Mouse (Mus musculus): ENCODE measurements at regions not wholly inside any gene's neighbourhood (a gene's known extent, or its start where the extent isn't known, plus 50 kb on each side); places are given as distances from the start of the nearest gene placed in this dataset.
"Not testable (repeated sequence)": the region's sequence is repeated elsewhere in the genome, so short reads cannot be mapped to it uniquely, and the experiment has no call there.

GRCm38 (mm10) chr4:10711939-10712533 lies 162.3 kb upstream of the 2610301B20Rik start:
- WGBS (ENCODE audit: insufficient replicate concordance): 66% methylated on average over 11 of the region's 11 CpGs
- no peak overlapping the region for H3K27ac ChIP-seq
- no peak for ATAC-seq (ENCODE audit: low read depth)

GRCm38 (mm10) chr4:10723341-10723740 lies 151.0 kb upstream of the 2610301B20Rik start:
- WGBS (ENCODE audit: insufficient replicate concordance): 73% methylated on average over 4 of the region's 4 CpGs
- no peak for ATAC-seq (ENCODE audit: low read depth)

More at GRCm38 (mm10) chr4:10711939-10712533, 162.3 kb upstream of the 2610301B20Rik start:
- H3K9ac ChIP-seq: no peak overlapping the region
- H3K4me3 ChIP-seq (replicated peaks): no peak overlapping the region
- H3K9me3 ChIP-seq (replicated peaks): no peaks in the 10 kb centered on the region
- H3K27me3 ChIP-seq: no peaks in the 10 kb centered on the region
- H3K4me1 ChIP-seq (replicated peaks): no peaks in the 10 kb centered on the region
- no peak for DNase-seq
- no peak overlapping the region for H3K4me2 ChIP-seq
- H3K36me3 ChIP-seq: no peaks in the 10 kb centered on the region

GRCm38 (mm10) chr4:10727894-10728293 lies 146.4 kb upstream of the 2610301B20Rik start:
- ATAC-seq (ENCODE audit: low read depth): no peak
- Histone ChIP-seq H3K36me3 (no peaks in the 10 kb centered on the region), H3K4me2 (no peak overlapping the region), H3K4me1 (replicated peaks) (no peaks in the 10 kb centered on the region), H3K9ac (no peak overlapping the region), H3K27ac (no peak overlapping the region), H3K9me3 (replicated peaks) (no peaks in the 10 kb centered on the region), H3K4me3 (replicated peaks) (no peak overlapping the region), H3K27me3 (no peaks in the 10 kb centered on the region)
- 62% methylated on average over 3 of the region's 3 CpGs for WGBS (ENCODE audit: insufficient replicate concordance)
- DNase-seq: no peak

More at GRCm38 (mm10) chr4:10723341-10723740, 151.0 kb upstream of the 2610301B20Rik start:
- no peaks in the 10 kb centered on the region for H3K36me3 ChIP-seq
- no peaks in the 10 kb centered on the region for H3K4me1 ChIP-seq (replicated peaks)
- H3K27ac ChIP-seq: no peak overlapping the region
- H3K27me3 ChIP-seq: no peaks in the 10 kb centered on the region
- no peak overlapping the region for H3K9ac ChIP-seq
- DNase-seq: no peak
- H3K4me3 ChIP-seq (replicated peaks): no peak overlapping the region
- no peaks in the 10 kb centered on the region for H3K9me3 ChIP-seq (replicated peaks)
- H3K4me2 ChIP-seq: no peak overlapping the region

- Histone ChIP-seq H3K9ac (no peak overlapping the region), H3K4me2 (no peak overlapping the region), H3K9me3 (replicated peaks) (no peaks in the 10 kb centered on the region), H3K27me3 (no peaks in the 10 kb centered on the region), H3K36me3 (no peaks in the 10 kb centered on the region), H3K4me1 (replicated peaks) (no peaks in the 10 kb centered on the region), H3K27ac (no peak overlapping the region), H3K4me3 (replicated peaks) (no peak overlapping the region)
- DNase-seq: no peak
- ATAC-seq (ENCODE audit: low read depth): no peak
- 52% methylated on average over 3 of the region's 3 CpGs for WGBS (ENCODE audit: insufficient replicate concordance)
Observed at GRCm38 (mm10) chr4:10745207-10745606, 129.1 kb upstream of the 2610301B20Rik start.

GRCm38 (mm10) chr4:10748816-10749215 lies 125.5 kb upstream of the 2610301B20Rik start:
- no peak overlapping the region for H3K4me2 ChIP-seq
- H3K36me3 ChIP-seq: no peaks in the 10 kb centered on the region
- H3K4me1 ChIP-seq (replicated peaks): no peaks in the 10 kb centered on the region
- DNase-seq (no peak), ATAC-seq (ENCODE audit: low read depth) (no peak)
- no peaks in the 10 kb centered on the region for H3K27me3 ChIP-seq
- H3K27ac ChIP-seq: no peak overlapping the region
- H3K4me3 ChIP-seq (replicated peaks): no peak overlapping the region
- no peaks in the 10 kb centered on the region for H3K9me3 ChIP-seq (replicated peaks)
- 63% methylated on average over 8 of the region's 8 CpGs for WGBS (ENCODE audit: insufficient replicate concordance)
- no peak overlapping the region for H3K9ac ChIP-seq

GRCm38 (mm10) chr4:10750377-10751062 lies 123.8 kb upstream of the 2610301B20Rik start:
- H3K36me3 ChIP-seq; H3K4me3 ChIP-seq (replicated peaks); H3K9me3 ChIP-seq (replicated peaks); H3K4me2 ChIP-seq; H3K27ac ChIP-seq; ATAC-seq (ENCODE audit: low read depth); H3K27me3 ChIP-seq; H3K4me1 ChIP-seq (replicated peaks); DNase-seq; H3K9ac ChIP-seq: not testable (repeated sequence)
- 62% methylated on average over 6 of the region's 6 CpGs for WGBS (ENCODE audit: insufficient replicate concordance)

- no peaks in the 10 kb centered on the region for H3K4me1 ChIP-seq (replicated peaks)
- ATAC-seq (ENCODE audit: low read depth) (no peak), DNase-seq (no peak)
- no peak overlapping the region for H3K9ac ChIP-seq
- H3K36me3 ChIP-seq: no peaks in the 10 kb centered on the region
- H3K4me2 ChIP-seq: no peak overlapping the region
- 54% methylated on average over 5 of the region's 5 CpGs for WGBS (ENCODE audit: insufficient replicate concordance)
- H3K27ac ChIP-seq: no peak overlapping the region
- no peak overlapping the region for H3K4me3 ChIP-seq (replicated peaks)
- H3K9me3 ChIP-seq (replicated peaks): no peaks in the 10 kb centered on the region
- no peaks in the 10 kb centered on the region for H3K27me3 ChIP-seq
Observed at GRCm38 (mm10) chr4:10753176-10753575, 121.1 kb upstream of the 2610301B20Rik start.

GRCm38 (mm10) chr4:10759491-10759890 lies 114.8 kb upstream of the 2610301B20Rik start:
- ATAC-seq (ENCODE audit: low read depth) (no peak), DNase-seq (no peak)
- H3K27me3 ChIP-seq: no peaks in the 10 kb centered on the region
- no peak overlapping the region for H3K9ac ChIP-seq
- no peak overlapping the region for H3K4me2 ChIP-seq
- H3K4me3 ChIP-seq (replicated peaks): no peak overlapping the region
- 74% methylated on average over 4 of the region's 4 CpGs for WGBS (ENCODE audit: insufficient replicate concordance)
- no peak overlapping the region for H3K27ac ChIP-seq
- no peaks in the 10 kb centered on the region for H3K9me3 ChIP-seq (replicated peaks)
- no peaks in the 10 kb centered on the region for H3K4me1 ChIP-seq (replicated peaks)
- no peaks in the 10 kb centered on the region for H3K36me3 ChIP-seq

GRCm38 (mm10) chr4:10767676-10768075 lies 106.6 kb upstream of the 2610301B20Rik start:
- H3K4me2 ChIP-seq: no peak overlapping the region
- H3K4me1 ChIP-seq (replicated peaks): no peaks in the 10 kb centered on the region
- DNase-seq: no peak
- no peak overlapping the region for H3K27ac ChIP-seq
- no peaks in the 10 kb centered on the region for H3K36me3 ChIP-seq
- H3K9ac ChIP-seq: no peak overlapping the region
- H3K9me3 ChIP-seq (replicated peaks): no peaks in the 10 kb centered on the region
- H3K4me3 ChIP-seq (replicated peaks): no peak overlapping the region
- WGBS (ENCODE audit: insufficient replicate concordance): 57% methylated on average over 6 of the region's 6 CpGs
- no peaks in the 10 kb centered on the region for H3K27me3 ChIP-seq
- no peak for ATAC-seq (ENCODE audit: low read depth)

- ATAC-seq (ENCODE audit: low read depth) (no peak), DNase-seq (no peak)
- no peaks in the 10 kb centered on the region for H3K27me3 ChIP-seq
- H3K4me1 ChIP-seq (replicated peaks): no peaks in the 10 kb centered on the region
- H3K9ac ChIP-seq: no peak overlapping the region
- no peak overlapping the region for H3K4me3 ChIP-seq (replicated peaks)
- H3K9me3 ChIP-seq (replicated peaks): no peaks in the 10 kb centered on the region
- H3K4me2 ChIP-seq: no peak overlapping the region
- 29% methylated on average over 13 of the region's 13 CpGs for WGBS (ENCODE audit: insufficient replicate concordance)
- H3K27ac ChIP-seq: no peak overlapping the region
- no peaks in the 10 kb centered on the region for H3K36me3 ChIP-seq
Observed at GRCm38 (mm10) chr4:10770026-10770643, 104.2 kb upstream of the 2610301B20Rik start.

GRCm38 (mm10) chr4:10774557-10775215 lies 99.6 kb upstream of the 2610301B20Rik start:
- Histone ChIP-seq H3K4me3 (replicated peaks) (no peak overlapping the region), H3K4me1 (replicated peaks) (no peaks in the 10 kb centered on the region), H3K9ac (no peak overlapping the region), H3K9me3 (replicated peaks) (no peaks in the 10 kb centered on the region), H3K27me3 (no peaks in the 10 kb centered on the region), H3K36me3 (no peaks in the 10 kb centered on the region), H3K4me2 (no peak overlapping the region), H3K27ac (no peak overlapping the region)
- no peak for ATAC-seq (ENCODE audit: low read depth)
- DNase-seq: no peak
- WGBS (ENCODE audit: insufficient replicate concordance): 30% methylated on average over 3 of the region's 3 CpGs
